Mouse (Mus musculus) liver, adult 2 months (tissue): Measurements from ENCODE around the gene Sipa1l3.

Experiments used
- CTCF ChIP-seq: fragments of 200-500 bp; IDR thresholded peaks from 2 replicates; pipeline ENCODE4 v1.5.1; 2011; ENCODE audit warnings: low read depth, low read length, control low read depth
- POLR2A ChIP-seq: fragments of 200-500 bp; IDR thresholded peaks from 2 replicates; pipeline ENCODE4 v1.6.1; 2011; ENCODE audit warnings: low read length, control low read depth; ENCODE audit not compliant: insufficient read depth; ENCODE audit errors: extremely low read depth

DNA sequence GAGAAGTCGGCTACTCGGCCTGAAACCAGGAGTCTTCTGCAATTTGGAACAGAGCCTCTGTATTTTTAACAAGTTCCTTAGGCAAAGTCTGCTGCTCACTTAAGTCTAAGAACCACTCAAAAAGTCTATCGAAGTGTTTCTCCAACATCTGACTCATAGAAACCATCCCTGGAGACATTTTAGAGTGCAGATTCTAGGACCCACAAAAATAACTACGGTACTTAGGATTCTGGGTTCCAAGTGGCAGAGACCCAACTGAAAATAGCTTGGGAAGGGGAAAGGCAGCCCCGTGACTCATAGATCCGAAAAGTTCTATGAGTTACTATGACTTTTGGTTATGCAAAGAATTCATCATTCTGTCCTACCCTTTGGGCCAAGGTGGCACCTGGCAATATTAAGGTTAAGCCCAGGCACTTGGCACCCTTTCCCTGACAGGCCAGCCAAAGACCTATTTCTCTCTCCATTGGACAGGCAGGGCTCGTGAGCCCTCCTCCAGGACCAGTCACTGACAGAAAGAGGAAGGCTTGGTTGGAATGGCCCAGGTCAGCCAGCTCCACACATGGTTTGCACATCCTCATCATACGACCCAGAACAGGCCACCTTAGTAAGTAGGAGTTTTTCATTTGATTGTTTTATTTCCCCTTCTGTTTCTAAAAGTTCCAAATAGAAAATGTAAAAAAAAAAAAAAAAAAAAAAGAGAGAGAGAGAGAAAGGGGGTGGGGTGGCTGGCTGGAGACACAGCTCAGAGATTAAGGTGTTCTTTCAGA lies 27.6 kb downstream of the Sipa1l3 start:
- TF ChIP-seq CTCF, result no peak
- no peak for TF ChIP-seq POLR2A
